Mouse (Mus musculus) kidney, adult 18-20 months (tissue): Measurements from ENCODE around the gene Socs1.

ENCODE experiments used
- DNase-seq: peaks from one replicate; pipeline ENCODE4 v3.0.0; 2021

Gene Socs1

GRCm38 (mm10) chr16:10786288-10786687, 952 bp upstream of the Socs1 start:
- DNase-seq: peak; percentile 81

- DNase-seq: peak; percentile 90
Measured at GRCm38 (mm10) chr16:10784793-10785370, 454 bp downstream of the Socs1 start.

GRCm38 (mm10) chr16:10783883-10784792, 1.2 kb downstream of the Socs1 start:
- peak; percentile 47 for DNase-seq

GRCm38 (mm10) chr16:10783451-10783850, 1.9 kb downstream of the Socs1 start:
- DNase-seq: no peak

- DNase-seq: no peak
Measured at GRCm38 (mm10) chr16:10783152-10783434, 2.2 kb downstream of the Socs1 start.

DNA sequence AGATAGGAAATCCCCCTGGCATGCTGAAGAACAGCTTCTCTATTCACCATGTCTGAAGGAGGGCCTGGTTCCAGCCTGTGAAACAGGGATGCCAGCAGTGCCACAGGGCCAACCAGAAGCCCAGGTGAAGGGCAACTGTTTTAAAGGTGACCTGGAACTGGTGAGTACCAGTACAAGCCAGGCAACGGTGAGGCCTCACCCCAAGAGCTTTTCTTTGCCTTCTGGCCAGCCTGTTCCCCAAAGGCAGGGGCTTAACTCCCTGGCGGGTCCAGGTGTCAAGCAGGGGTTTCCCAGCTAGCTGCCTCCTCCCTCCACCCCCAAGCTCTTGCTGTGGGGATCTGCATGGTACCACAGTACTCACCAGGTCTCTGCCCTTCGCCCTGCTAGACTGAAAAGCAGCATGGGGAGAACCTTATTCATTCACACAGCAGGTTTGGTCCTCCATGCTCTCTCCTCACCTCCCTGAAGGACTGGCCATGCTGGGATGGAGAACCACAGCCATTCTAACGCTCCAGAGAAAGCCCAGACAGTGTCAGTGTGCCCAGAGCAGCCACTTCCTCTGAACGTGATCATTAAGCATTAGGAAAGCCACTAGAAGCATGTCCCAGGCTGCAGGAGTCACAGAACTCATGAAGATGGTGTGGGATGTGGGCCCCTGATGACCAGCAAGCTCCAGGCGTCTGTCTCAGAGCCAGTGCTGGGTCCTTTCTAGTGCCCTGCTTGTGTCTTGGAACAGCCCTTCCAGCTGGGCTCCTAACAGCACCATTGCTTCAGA, 2.8 kb downstream of the Socs1 start:
- DNase-seq: peak; percentile 24

- no peak for DNase-seq
Measured at GRCm38 (mm10) chr16:10781862-10782371, 3.4 kb downstream of the Socs1 start.

DNA sequence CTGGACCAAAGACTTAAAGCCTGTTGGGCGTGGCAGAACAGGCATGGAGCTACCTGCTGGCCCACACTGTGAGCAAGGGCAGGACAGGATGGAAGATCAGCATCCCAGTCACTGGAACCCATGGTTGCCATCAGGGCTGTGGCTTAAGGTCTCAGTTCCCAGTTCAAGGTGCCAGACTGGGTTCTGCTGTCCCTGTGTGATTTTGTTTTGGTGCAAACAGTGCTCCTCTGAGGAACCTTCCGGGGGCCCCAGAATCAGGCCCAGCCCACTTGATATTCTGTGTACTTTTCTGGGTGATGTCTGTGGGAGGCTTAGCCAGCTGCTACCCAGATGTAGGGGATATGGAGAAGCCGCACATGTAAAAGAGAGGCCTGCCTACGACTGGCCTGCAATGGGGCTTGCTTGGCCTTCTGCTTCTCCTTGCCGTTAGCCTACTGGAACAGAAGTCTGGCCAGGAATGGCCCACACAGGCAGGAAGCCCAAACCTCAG, 4.7 kb downstream of the Socs1 start:
- no peak for DNase-seq

DNA sequence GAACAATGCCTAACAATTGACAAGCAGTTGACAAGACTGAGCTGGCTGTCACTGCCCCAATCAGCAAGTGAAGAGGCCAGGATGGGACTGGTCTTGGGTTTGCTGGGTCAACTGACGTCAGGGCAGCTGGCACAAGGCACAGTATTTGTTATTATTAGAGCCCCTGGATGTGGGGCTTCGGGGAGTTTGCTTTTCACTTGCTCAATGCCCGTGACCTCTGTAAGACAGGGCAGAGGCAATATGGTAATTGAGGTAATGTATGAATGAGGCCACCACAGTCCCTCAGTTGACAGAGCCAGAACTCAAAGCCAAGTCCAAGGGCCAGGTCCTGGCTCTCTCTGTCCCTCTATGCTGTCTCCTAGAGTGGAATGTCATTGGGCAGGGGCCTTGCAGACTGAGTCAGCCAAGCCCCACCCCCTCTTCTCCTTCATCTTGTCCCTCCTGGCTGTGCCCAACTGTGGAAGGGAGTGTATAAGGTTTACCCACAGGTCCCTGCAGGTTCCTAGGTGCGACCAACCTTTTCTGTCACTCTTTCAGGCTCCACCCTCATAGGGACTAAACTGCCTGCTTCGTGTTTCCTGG, 7.7 kb downstream of the Socs1 start:
- DNase-seq: no peak

- DNase-seq: no peak
Measured at GRCm38 (mm10) chr16:10776322-10776721, 9.0 kb downstream of the Socs1 start.

DNA sequence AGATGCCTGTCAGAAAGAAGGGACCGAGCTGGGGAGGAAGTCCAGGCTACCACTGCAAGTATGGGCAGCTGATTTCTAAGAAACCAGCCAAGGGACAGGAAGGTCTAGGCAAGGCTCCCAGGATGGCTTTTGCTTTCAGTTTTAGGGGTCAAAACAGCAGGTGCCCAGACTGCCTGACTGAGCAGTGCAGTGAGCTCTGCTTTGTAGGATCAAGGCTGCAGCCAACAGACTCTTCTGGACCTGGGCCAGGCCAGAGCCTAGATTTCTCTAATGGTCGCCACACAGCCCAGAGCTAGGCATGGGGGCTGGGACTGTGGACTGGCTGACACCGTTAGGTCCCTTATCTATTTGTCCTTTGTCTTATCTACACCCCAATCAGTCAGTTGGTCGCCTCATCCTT, 10.6 kb downstream of the Socs1 start:
- DNase-seq: no peak

- no peak for DNase-seq
Measured at GRCm38 (mm10) chr16:10773543-10773942, 11.8 kb downstream of the Socs1 start.

DNA sequence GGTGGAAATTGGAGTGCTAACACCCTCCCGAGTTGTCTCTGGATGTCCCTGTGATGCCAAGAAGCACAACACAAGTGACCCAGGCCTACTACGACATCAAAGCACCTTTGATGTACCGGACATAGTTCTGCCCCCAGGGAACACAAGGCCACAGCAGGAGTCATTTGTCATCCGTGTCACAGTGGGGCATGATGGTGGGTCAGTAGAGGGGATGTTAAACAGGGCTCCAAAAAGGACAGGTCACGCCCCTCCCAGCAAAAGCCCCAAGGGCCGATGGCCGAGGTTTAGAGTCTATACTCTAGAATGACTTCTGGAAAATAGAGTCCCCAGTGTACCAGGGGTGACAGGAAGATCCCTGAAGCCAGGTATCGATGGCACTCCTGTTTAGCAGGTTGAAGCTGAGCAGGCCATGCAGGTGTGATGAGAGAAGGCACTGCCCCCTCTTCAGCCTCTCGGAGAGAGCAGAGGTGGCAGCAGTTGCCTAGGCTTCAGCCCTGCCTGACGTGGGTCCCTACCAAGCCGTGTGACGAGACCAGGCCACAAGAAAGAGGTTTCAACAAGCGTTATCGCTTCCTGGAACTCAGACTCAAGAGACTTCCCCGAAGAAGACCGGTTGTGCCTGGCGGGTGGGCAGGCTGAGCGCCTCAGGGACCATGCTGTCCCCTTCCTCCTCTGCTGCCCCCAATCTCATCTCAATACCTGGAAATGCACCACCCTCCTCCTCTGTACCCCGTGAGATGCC, 13.4 kb downstream of the Socs1 start:
- DNase-seq: no peak

- DNase-seq: no peak
Measured at GRCm38 (mm10) chr16:10770531-10771325, 14.6 kb downstream of the Socs1 start.

- DNase-seq: no peak
Measured at GRCm38 (mm10) chr16:10769661-10770060, 15.7 kb downstream of the Socs1 start.

DNA sequence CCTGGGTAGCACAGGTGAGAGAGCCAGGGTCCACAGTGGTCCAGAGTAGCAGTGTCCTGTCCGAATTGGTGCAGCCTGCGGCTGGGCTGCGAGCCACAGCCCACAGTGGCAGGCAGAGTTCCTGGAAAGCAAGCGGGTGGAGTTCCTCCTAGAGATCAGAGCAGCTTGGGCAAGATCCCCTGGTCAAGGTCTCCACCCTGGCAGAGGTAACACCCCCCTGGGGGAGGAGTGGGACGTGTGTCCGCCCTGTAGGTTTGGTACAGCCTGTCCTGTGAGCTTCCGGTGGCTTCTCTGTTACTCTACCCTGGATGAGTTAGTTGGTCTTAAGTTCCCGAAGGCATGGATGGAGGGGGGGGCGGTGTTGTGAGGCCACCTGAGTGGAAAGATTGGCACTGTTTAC, 16.5 kb downstream of the Socs1 start:
- no peak for DNase-seq

DNA sequence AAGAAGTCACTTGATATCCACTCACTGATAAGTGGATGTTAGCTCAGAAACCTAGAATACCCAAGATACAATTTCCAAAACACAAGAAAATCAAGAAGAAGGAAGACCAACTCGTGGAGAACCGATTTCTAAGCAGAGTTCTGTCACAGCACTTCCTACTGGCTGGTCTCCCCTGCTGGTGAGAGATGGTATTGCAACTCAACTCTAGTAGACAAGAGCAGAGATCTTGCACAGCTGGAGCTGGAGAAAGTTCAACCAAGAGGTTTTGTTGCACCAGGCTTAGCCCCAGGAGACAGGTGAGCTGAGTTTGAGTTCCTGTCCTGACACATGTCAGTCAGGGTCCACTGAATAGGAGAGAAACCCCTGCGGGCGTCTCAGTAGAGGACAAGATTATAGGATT, 18.2 kb downstream of the Socs1 start:
- DNase-seq: peak; percentile 71

DNA sequence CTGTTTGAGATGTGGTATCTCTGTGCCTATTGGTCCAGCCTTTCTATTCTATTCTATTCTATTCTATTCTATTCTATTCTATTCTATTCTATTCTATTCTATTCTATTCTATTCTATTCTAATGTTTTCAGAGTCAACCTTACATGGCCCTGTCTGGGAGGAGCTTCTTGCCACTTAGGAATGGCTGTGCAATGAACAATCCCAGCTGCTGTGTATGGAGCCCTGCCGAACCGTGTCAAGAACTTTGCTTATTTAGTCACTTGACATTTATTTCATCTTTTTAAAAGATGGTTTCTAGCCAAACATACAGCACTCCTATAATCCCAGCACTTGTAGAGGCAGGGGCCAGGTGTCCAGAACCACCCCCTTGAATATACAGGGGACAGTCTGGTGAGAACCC, 21.0 kb downstream of the Socs1 start:
- no peak for DNase-seq

DNA sequence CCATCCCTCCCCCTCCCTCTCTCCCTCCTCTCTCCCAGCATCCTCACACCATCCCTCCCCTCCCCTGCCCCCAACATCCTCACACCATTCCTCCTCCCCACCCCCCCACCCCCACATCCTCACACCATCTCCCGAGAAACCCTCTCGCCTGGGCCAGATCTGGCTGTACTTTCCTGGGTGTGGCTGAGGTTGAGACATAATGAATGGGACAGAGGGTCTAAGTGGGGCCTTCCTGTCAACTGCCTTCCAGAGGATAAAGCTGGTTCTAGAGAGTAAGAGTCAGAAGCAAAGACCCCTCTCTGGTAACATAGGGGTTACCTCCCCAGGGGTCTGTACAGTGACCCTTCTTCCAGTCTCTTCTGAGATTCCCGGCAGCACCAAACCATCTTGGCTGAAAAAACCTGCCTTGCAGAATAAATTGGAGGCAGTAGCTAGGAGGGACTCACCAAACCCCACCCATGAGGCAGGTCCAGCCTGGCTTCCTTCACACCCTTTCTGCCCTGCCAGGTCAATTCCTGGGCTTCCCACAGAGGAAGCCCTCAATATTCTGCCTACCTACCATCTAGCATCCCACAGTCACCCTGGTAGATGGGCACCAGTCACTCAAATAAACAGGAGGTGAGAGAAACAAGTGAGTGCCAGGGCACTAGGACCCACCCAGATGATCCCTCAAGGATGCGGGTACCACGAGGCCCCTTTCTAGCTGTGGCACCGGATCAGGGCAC, 21.6 kb downstream of the Socs1 start:
- DNase-seq: no peak

- DNase-seq: no peak
Measured at GRCm38 (mm10) chr16:10762569-10763180, 22.7 kb downstream of the Socs1 start.
